Comparison of ENCODE assay signal across 10 mouse cellular contexts in the genomic region with DNA sequence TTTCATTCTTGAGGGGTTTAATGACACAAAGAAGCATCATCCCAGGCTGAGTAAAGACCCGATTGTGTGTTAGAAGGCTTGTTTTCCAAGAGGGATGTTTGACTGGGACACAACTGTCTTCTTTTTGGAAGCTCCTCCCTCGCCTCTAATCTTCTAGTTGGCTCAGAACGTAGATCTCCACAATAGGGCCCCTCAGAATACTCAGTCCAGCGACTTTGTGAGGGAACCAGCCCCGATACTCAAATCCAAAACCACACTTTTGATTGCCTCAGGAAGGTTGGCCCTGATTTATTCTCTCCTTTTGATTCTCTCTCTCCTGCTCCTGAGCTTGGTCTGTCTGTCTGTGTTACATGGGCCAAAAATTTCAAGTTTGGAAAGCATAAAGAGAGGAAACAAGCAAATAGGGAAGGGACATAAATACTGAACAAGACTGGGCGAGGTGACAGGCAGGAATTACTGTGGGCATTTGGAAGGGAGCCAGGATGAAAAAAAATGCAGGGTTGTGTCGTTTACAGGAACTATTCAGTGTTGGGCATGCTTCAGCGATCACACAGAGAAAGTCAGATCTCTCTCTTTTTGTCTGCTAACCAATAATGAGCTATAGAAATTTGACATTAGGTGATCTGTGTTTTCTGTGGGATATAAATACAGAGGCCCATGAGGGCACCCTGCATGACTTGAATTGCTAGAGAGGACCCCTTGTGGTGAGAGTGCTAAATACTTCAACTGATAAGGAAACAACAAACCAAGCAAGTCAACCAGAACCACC. TPM values are rescaled to one million over a fixed set of nuclear protein-coding genes. Genes with fewer than 3 reads are reported as not detected.
DNase-seq lines count a peak whose midpoint lies in the region; ATAC-seq lines count a peak whose summit lies in the region.
"Had no signal": no experiment of that assay in that cellular context is flagged by ENCODE, and none has a peak within 500 bp of the region (broad histone marks: within the 10 kb centered on the region; RNA-seq: fewer than 3 reads in every experiment).

No protein-coding gene starts in this region.

- H3K4me1 ChIP-seq in forebrain, embryonic 13.5 days, result peaks cover 8% of the 10 kb centered on the region
- H3K4me1 ChIP-seq in forebrain, embryonic 10.5 days, result peaks cover 14% of the 10 kb centered on the region

- peak; percentile 62 for ATAC-seq in forebrain, embryonic 13.5 days

- no peak overlapping the region for H3K4me3 ChIP-seq in forebrain, embryonic 13.5 days
- H3K4me3 ChIP-seq in forebrain, embryonic 10.5 days, result no peak overlapping the region

- peak overlapping the region; percentile 1; the same call in 1 of the 2 replicates for H3K27ac ChIP-seq in forebrain, embryonic 13.5 days
- H3K27ac ChIP-seq in forebrain, embryonic 10.5 days, result no peak overlapping the region

- intact Hi-C loops in gastrocnemius, postnatal 36 days (cut with DNase I), result no loop called here
- intact Hi-C loops in gastrocnemius, postnatal 14 days (cut with DNase I; ENCODE audit: low total_unique reads), result no loop called here

- no peak overlapping the region for H3K9ac ChIP-seq in forebrain, embryonic 13.5 days

- peak overlapping the region; percentile 25; the same call in 1 of the 2 replicates for H3K4me2 ChIP-seq in forebrain, embryonic 13.5 days

- WGBS in forebrain, embryonic 13.5 days, result 18% methylated on average over 8 of the region's 8 CpGs
- 63% methylated on average over 8 of the region's 8 CpGs for WGBS in forebrain, embryonic 10.5 days

- DNase-seq in forebrain, embryonic 10.5 days (ENCODE audit: extremely low spot score, low spot score), result no peak
- peak; percentile 43 for DNase-seq in ovary, postnatal 14 days (ENCODE audit: low spot score)
- DNase-seq in ovary, postnatal 36 days (ENCODE audit: low spot score), result no peak
- peak; percentile 72 for DNase-seq in kidney, postnatal 14 days
- DNase-seq in splenic B cell, adult 2 months (ENCODE audit: low read depth, low spot score), result peak; percentile 21
- no peak for DNase-seq in gastrocnemius, postnatal 36 days
- no peak for DNase-seq in gastrocnemius, postnatal 14 days

- H3K36me3 ChIP-seq in forebrain, embryonic 13.5 days (ENCODE audit: poor library complexity, severe bottlenecking), result no peaks in the 10 kb centered on the region
- H3K36me3 ChIP-seq in forebrain, embryonic 10.5 days (replicated peaks), result no peaks in the 10 kb centered on the region
- no peaks in the 10 kb centered on the region for H3K36me3 ChIP-seq in splenic B cell, adult 2 months (ENCODE audit: control insufficient read depth, insufficient read depth, low read length, poor library complexity, severe bottlenecking)

- H3K9me3 ChIP-seq in forebrain, embryonic 13.5 days (replicated peaks), result no peaks in the 10 kb centered on the region
- no peaks in the 10 kb centered on the region for H3K9me3 ChIP-seq in forebrain, embryonic 10.5 days

- H3K27me3 ChIP-seq in forebrain, embryonic 13.5 days, result peaks cover 5% of the 10 kb centered on the region; the same call in 1 of the 2 replicates
- H3K27me3 ChIP-seq in forebrain, embryonic 10.5 days (ENCODE audit: poor library complexity, severe bottlenecking), result no peaks in the 10 kb centered on the region
- no peaks in the 10 kb centered on the region for H3K27me3 ChIP-seq in splenic B cell, adult 2 months (ENCODE audit: control insufficient read depth, insufficient read depth, low read length, poor library complexity, severe bottlenecking)

RNA-seq across cellular contexts. Expression of a gene that starts 25.4 kb away (rescaled TPM):
- polyA plus RNA-seq in forebrain, embryonic 13.5 days (2015; fragmentation: Nextera tagmentation; extraction: Ambion mirVana), result 0.26 and 0.40 TPM in 2 replicates
- 0.05 and 0.16 TPM in 2 replicates for polyA plus RNA-seq in forebrain, embryonic 10.5 days (2016; fragmentation: Nextera tagmentation; extraction: Ambion mirVana)
- total RNA-seq in gastrocnemius, postnatal 36 days (2021), result 10 to 100 TPM; 17.1 to 18.3 TPM
- total RNA-seq in gastrocnemius, postnatal 14 days (2021), result 10 to 100 TPM; 19.1 to 20.2 TPM
- total RNA-seq: ES-E14 had no signal

RNA-seq across cellular contexts. Expression of a gene that starts 33.7 kb away (rescaled TPM):
- not detected in 2 replicates for polyA plus RNA-seq in forebrain, embryonic 13.5 days (2015; fragmentation: Nextera tagmentation; extraction: Ambion mirVana)
- not detected in 2 replicates for polyA plus RNA-seq in forebrain, embryonic 10.5 days (2016; fragmentation: Nextera tagmentation; extraction: Ambion mirVana)
- total RNA-seq in gastrocnemius, postnatal 36 days (2021), result not detected
- not detected for total RNA-seq in gastrocnemius, postnatal 14 days (2021)
- total RNA-seq: layer of hippocampus, postnatal 10 days had no signal

Comparison
In these comparisons a context has a peak if more than half of its experiments do, and no peak if none do; other contexts are left out.
1. DNase-seq: peak in ovary, postnatal 14 days (single experiment), kidney, postnatal 14 days (single experiment) and splenic B cell, adult 2 months (single experiment); none in forebrain, embryonic 10.5 days (single experiment), ovary, postnatal 36 days (single experiment), gastrocnemius, postnatal 36 days (0 of 2) and gastrocnemius, postnatal 14 days (single experiment).